Mouse (Mus musculus): ENCODE measurements around the gene Foxred2. TPM values are rescaled to one million over a fixed set of nuclear protein-coding genes. Genes with fewer than 3 reads are reported as not detected.

Foxred2 gene
- total RNA-seq, 1 experiment from 2014 or later = 8.1 TPM

DNA sequence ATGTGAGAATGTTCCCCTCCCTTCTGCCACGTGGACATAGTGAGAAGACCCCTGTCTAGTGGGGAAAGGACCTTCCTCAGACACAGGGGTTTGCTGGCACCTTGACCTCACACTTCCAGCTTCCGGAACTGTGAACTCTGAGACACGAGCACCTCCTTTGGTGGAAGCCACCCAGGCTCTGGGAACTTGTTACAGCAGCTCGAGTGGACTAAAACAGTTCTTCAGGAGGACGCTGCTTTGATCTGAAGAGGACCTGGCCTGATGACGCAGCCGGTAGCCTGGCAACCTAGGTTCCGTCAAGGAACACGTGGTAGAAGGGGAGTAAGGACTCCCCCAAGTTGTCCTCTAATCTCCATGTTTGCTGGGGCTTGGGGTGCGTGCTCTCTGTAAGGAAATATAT, 64.1 kb downstream of the Foxred2 start:
- ATAC-seq (ENCODE audit: extremely low read depth, insufficient number of reproducible peaks, low FRiP score, poor library complexity, severe bottlenecking) = no peak

DNA sequence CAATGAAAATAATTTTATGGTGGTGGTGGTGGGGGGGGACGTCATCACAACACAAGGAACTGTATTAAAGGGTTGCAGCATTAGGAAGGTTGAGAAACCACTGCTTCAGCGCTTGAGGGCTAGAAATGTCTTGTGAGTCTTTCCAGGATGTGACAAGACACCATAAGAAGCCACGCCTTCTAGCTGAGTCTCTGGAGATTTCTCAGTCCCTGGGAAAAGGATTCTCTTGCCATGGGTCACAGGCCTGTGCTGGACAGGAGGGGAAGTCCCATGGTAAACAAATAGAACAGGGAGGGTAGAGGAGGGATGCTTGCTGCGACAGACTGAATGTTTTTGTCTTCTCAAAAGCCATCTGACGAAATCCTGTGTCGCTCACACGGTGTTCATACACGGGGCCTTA, 64.8 kb downstream of the Foxred2 start:
- peak; percentile 43; the same call in 1 of the 2 replicates for ATAC-seq (ENCODE audit: extremely low read depth, insufficient number of reproducible peaks, low FRiP score, poor library complexity, severe bottlenecking)

Other genes starting within 250 kb of the Foxred2 start
- gene Apol9b, start 227.7 kb downstream of the Foxred2 start, total RNA-seq (2017) = 0.47 TPM in 1 of 2 replicates, not detected in the other
- gene Apol8, start 199.7 kb downstream of the Foxred2 start, total RNA-seq (2017) = 0.81 and 2.5 TPM in 2 replicates
- 1,152 and 1,215 TPM in 2 replicates for gene Myh9, start 114.5 kb downstream of the Foxred2 start, total RNA-seq (2017)
- gene Txn2, start 27.7 kb downstream of the Foxred2 start, total RNA-seq (2017) = 22.2 and 25.7 TPM in 2 replicates
- gene Eif3d, start 14.1 kb upstream of the Foxred2 start, total RNA-seq (2017) = 114 and 115 TPM in 2 replicates
- not detected in 2 replicates for gene Cacng2, start 163.3 kb upstream of the Foxred2 start, total RNA-seq (2017)
- gene Ift27, start 217.4 kb upstream of the Foxred2 start, total RNA-seq (2017) = 5.5 and 7.6 TPM in 2 replicates
- not detected in 2 replicates for gene Pvalb, start 249.7 kb upstream of the Foxred2 start, total RNA-seq (2017)

Data from neutrophil, adult 5-6 weeks (primary cell).